Mouse (Mus musculus) neutrophil, adult 5-6 weeks (primary cell): ENCODE measurements around the gene Acsf3. TPM values are rescaled to one million over a fixed set of nuclear protein-coding genes. Genes with fewer than 3 reads are reported as not detected.
A peak's percentile ranks its signal among the peaks of the same experiment; 100 is the strongest.

Source experiments
- ATAC-seq: fragments of 151-379, 151-347 bp; 2 replicates; pipeline ENCODE4 v1.8.0; 2017; ENCODE audit warnings: mild to moderate bottlenecking, moderate TSS enrichment; ENCODE audit not compliant: insufficient number of reproducible peaks, poor library complexity, low FRiP score, severe bottlenecking; ENCODE audit errors: extremely low read depth
- total RNA-seq: library from RNA; stranded (forward); fragments of 200-1000 nt; gene quantifications from 2 replicates; pipeline ENCODE4 v1.2.3, GENCODE M21; 2017

The Acsf3 gene
- total RNA-seq, 1 experiment from 2014 or later, result 5.2 TPM

DNA sequence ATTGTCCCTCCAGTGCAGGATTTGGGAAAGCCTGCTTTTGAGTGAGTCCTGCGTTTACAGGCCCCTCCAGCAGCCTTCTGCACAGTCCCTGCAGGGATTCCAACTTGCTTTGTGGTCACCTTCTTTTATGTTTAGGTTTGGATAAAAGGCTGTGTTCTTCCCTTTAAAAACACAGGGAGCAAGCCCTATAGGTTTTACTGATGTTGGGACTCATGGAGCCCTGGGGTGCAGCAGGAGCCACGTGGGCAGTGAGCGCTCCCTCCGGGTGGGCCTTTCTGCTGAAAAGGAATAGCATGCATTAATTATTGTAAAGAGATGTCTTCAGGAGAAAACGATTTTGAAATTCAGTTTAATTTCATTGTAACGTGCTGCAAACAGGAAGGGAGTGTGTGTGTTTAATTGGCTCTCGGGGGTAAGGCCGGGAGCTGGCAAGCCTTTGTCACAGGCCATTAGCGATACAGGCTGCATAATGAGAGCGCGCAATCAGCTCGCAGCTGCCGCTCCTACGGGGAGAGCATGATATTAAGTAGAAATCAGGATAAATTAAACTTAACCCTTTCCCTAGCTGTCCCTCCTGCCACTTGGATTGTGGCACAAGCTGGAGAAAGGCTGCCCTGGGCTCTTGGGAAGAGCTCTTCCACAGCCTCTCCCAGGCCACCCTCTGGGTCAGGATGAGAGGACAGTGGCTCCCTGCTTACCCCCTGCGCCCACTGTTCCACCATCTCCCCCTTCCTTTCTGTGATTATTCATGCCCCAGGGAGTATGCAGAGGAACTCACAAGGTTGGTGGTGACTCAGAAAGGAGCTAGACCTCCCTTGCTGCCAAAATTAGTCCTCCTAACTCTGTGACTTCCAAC lies 28.8 kb downstream of the Acsf3 start:
- no peak for ATAC-seq

DNA sequence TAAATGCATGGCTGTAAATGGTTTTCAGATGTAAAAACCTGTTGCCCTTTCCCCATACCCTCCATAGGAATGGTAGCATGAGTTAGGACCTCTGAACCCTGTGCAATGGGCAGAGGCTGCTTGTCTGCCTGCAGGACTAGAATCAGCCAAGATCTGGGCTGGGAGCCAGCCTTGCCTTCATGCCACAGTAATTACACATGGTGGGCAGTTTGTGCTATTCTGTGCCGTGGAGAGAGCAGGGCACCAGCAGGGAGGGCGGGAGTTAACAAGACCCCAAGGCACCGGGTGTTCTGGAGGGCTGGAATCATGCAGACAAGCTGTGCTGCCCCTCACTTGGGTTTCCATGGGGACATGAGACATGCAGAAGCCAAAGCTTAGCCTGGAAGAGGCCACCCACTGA lies 30.1 kb downstream of the Acsf3 start:
- no peak for ATAC-seq

DNA sequence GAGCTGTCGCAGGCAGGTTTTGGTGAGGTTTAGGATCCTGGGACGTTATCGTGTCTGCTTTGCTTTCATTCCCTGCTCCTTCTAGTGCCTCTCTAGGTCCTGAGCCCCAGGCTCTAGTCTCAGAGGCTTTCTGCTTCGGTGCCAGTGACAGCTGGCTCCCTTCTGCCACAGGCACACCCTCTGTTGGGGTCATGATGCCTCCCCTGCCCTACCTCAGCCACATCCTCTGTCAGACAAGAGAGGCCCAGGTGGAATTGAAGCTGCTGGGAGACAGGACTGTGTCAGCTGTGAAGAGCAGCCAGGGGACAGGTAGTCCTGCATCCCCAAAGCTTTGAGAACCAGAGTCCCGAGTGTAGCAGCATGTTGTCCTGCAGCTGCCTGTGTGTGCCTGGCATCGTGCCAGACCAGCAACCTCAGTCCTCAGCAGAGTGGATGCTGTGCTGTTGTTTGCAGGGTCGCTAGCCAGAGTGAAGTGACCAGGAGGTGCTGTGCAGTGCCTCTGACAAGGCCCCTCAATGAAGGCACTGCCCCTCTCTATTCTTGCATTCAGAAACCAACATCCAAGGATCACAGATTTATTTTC lies 31.8 kb downstream of the Acsf3 start:
- ATAC-seq, result no peak

DNA sequence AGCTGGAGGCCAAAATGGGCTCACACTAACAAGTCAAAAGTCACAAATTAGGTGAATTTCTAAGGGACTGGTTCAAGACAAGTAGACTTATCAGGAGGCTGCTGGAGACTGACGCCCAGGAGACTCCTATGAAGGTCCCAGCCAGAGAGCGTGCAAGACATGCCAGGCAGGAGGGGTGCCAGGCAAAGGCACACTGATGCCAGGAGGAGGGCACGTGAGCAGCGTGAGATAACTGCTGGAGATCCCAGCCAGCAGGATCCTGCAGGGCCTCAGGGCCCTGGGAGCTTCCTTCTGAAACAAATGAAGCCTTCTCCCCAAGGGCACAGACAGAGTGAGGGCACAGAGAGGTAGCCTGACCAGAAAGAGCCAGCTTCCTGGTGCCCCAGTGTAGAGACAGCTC lies 32.6 kb downstream of the Acsf3 start:
- no peak for ATAC-seq

DNA sequence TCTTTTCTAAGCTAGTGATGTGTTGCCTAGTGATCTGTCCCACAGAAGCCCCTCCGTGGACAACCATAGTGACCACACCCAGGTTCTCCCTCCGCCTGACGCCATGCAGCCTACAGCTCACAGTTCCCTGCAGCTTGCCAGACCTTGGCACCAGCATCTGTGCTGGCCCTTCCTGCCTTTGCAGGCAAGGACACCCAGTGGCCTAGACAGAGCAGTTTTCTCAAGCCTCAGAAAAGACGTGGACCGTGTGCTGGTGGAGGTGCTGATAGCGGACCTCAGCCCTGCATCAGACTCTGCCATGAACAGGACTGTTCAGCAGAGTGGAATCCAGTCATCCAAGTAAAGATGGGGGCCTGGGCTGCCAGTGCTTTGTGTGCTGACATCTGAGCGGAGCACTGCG lies 35.1 kb downstream of the Acsf3 start:
- ATAC-seq, result no peak

DNA sequence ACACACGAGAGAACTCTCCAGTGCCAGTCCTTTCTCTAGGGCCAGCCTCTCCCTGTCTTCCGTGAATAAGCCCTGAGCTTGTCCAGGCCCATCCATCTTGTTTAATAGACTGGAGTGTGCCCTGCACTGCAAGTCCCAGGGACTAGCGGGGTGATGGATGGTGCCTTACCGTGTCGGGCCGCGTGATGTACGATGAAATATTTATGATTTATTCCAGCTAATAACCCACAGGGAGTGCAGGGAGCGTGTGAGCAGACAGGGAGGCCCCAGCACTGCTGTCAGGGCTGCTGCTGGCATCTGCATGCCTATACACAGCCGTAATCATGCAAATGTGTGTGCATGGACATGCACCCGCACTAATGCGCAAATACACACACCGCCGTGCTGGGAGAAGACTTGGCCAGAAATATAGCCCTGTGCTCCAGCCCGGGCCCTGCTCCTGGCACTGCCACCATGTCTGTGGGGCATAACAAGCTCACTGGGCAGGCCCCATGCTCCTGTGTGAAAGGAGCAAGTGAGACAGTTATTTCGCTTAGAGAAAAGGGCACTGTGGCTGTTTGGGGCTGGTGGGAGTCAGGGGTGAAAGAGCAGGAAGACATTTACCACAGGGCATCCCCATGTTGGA lies 36.7 kb downstream of the Acsf3 start:
- no peak for ATAC-seq

DNA sequence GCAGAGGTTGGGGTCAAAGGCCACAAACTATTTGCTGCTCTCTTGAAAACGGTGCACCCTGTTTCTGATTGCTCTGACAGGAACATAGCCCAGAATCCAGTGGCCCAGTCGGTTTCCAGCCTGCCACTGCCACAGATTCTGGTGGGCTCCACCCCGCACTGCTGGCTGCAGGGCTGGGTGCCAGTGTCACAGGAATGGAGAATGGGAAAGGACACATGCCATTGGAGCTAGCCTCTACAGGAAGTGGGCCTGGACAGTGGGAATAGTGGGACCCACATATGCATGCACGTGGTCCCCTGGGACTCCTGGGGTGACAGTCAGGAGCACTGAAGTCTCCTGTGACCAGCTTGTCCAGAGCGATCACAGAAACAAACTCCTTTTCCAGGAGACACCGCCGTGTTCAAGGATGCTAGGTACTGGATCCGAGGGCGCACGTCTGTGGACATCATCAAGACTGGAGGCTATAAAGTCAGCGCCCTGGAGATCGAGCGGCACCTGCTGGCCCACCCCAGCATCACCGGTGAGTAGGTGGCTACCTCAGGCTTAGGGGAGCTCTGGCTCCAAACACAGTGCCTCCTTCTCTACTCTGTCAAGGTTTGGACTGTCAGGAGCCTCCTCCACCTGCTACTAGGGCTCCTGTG lies 37.4 kb downstream of the Acsf3 start:
- ATAC-seq, result peak; percentile 28; the same call in 1 of the 2 replicates

DNA sequence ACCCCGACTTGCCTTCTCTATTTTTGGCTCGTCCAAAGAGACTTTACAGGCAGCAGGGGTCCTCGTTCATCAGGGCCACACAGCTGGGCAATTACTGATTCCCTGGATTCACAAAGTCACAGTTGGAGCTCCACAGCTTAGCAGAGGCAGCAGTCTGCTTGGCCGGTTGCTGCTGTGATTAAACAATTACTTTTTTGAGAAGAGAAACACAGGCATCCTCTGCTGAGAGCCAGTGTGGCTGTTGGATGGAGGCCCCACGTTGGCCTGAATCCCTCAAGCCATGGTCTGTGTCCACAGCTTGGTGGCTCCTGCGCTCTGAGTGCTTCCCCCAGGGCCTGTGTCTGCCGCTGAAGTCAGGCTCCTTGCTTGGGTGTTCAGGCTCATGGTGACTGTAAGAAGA lies 39.3 kb downstream of the Acsf3 start:
- ATAC-seq, result no peak

DNA sequence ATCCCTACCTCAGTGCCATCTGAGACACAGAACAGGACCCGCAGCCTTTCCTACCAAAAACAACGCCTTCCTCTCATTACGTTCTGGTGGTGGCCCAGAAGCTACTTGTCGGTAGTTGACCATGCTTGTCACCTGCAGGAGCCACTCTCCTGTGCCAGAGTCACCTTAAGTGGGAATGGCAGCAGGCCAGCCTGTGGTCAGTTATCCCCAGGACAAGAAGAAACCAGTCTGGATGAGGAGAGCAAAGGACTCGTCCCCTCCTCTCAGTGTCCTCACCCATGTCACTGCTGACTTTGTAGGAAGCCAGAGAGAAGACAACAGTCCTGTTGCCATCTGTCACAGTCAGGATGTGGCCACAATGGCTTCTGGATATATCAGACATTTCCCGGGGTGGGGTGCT lies 41.7 kb downstream of the Acsf3 start:
- no peak for ATAC-seq

DNA sequence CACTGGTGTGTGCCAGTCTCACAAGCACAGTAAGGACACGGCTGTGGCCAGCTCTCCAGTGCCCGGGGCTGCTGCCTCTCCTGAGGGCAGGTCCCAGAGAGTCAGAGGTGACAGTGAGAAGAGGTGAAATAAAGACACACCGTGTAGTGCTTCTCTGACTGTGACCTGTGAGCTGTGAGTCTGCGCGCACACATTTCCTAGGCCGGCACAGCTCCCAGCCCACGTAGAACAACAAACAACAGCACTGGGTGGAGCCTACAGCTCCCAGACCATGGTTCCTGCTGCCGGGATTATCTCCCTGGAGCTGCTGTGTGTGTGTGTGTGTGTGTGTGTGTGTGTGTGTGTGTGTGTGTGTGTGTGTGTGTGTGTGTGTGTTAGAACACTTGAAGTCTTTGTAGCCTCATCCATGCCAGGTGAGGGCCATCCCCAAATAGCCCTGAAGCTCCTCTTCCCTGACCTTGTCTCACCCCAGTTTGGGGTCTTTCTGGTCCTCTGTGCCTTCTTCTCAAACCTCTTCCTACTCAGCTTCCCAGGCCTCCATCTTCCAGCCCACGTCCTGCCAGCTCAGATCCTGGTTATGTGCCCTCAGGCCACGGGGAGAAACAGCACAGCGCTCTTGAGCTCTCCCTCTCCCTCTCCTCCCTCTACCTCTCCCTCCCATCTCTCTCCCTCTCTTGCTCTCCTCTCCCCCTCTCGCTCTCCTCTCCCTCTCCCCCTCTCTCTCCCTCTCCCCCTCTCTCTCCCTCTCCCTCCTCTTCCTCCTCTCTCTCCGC lies 42.6 kb downstream of the Acsf3 start:
- no peak for ATAC-seq

DNA sequence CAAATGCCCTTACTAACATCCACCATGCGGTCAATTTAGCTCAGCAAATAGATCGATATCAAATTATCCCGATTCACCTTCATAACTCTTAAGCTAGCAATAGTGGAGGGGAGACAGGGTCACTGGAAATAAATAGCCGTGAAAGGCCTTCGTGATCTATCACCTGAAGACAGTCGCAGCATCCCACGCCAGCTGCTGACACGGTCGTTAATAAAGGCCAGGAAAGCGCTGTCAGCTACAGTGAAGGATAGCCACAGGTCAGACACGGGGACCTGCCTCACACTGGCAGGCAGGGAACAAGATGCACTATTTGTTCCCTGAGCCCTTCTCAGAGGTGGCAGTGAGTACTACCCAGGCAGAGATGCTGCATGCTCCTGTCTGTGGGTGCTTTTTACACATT lies 44.5 kb downstream of the Acsf3 start:
- no peak for ATAC-seq

DNA sequence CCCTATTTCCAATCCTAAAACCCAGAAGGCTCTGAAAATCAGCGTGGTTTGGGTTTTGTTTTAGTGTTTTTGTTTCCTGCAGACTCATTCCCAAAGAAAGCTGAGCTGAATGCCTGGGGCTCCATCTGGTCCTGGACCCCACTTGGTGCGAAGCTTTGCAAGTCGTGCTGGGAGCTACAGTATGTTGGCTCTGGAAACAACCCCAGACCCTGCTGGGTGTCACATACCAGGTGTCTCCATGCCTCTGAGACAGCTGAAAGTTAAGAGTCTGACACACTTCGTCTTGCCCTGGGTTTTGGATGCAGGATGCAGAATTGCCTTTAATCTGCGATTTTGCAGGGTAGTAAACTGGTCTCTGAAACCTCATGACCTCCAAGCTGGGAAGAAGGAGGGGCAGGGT lies 49.3 kb downstream of the Acsf3 start:
- no peak for ATAC-seq

DNA sequence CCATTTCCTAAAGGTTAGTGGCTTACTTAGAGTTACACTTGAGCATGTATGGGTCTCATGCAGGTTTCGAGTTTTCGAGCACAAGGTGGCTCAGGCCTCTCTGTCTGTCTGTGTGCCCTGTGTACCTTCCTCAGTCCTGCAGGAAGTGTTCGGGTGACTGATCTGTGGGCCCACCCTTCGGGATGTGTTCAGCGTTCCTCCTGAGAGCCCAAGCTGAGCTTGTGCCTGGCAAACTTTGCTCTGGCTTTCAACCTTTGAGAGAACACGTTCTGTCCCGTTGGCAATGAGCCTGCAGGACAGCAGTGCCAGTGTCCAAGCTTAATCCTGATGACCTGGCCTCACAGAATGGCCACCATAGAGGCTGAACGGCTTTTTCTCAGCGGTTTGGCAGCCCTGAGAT lies 49.7 kb downstream of the Acsf3 start:
- ATAC-seq, result no peak

DNA sequence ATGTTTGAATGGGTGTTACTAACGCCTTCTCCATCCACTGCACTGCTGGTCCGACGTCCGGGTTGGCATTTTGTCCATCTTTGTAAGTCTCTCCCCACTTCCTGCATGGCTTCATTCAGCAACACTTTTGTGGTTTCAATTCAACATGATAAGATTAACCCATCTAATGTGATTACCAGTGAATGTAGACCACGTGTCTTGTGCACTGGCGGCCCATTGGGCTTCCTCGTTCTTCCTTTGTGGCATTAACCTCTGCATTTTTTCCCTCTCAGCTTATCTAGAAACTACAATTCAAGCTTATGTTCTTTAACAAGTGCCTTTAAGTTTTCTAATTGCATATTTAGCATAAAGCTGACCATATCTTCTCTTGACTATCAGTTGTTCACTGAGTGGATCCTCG lies 50.1 kb downstream of the Acsf3 start:
- no peak for ATAC-seq

DNA sequence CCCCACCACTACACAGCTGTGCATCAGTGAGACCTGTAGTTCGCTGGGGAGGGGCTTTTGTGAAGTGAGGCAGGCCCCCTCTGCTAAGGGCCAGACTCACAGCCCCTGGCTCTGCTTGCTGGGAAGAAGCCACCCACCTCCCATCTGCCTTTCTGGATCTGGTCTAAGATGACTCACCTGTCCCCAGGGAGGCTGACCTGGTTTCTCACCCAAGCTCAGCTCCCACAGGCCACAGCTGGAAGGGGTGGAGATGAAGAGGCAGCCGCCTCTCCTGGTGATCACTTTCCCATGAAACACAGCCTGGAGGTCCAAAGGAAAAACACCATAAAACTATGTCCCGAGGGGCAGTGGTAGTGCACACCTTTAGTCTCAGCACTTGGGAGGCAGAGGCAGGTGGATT lies 54.1 kb downstream of the Acsf3 start:
- ATAC-seq, result no peak

DNA sequence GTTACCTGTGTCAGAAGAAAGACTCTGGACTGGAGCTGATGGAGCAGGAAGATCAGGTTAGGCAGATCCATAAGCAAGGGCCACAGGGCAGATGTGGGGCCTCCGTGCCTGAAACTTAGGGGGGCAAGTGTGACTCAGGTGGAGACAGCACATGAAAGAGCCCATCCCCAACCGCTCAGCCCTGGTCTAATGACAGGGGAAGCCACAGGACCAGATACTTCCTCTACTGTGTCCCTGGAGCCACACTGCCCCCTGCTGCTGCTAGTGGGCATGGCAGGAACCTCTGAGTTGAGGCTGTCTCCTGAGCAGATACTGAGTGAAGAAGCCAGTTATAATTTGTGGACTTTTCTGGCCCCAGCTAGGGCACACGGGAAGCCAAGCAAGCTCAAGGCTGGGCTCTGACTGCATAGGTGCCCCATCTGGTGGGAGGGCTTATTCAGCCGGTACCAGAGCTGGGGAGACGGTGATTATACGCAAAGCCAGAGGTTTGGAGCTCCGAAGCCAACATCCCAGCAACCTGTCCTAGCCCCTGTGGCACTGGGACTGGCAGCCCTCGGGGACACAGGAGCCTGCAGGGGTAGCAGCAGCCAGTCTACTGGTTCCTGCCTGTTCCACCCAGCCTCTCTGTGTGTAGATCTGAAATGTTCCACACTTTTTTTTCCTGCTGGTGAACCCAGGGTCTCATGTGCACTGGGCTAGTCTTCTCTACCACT lies 55.2 kb downstream of the Acsf3 start:
- peak; percentile 83 for ATAC-seq

DNA sequence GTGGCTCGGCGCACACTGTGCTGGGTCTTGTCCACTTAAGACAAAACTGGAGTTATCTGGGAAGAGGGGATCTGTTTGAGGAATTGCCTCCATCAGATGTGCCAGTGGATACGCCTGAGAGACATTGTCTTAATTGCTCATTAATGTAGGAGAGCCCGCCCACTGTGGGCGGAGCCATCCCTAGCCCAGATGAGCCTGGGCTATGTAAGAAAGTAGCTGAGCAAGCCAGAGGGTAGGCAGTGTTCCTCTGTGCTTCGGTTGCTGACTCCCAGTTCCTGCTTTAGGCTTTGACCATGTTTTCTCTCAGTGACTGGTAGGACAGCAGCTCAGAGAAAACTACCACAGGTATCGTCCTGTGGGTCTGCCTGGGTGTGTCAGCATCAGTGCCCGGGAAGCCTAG lies 59.1 kb downstream of the Acsf3 start:
- no peak for ATAC-seq

DNA sequence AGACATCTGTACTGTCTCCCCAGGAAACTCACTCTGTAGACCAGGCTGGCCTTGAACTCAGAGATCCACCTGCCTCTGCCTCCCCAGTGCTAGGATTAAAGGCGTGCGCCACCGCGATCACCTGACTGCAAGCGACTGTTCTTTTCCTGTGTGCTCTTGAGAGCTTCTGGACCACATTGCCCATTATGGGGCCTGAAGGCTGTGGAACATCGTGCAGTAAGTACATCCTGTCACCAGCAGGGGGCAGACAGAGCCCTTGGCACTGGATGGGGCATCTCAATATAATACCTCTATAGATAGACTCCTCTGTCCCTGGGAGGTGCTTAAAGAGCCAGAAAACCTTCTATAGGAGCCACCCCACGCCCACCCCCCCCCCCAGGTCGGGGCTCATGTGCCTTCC lies 59.7 kb downstream of the Acsf3 start:
- ATAC-seq, result peak; percentile 76

DNA sequence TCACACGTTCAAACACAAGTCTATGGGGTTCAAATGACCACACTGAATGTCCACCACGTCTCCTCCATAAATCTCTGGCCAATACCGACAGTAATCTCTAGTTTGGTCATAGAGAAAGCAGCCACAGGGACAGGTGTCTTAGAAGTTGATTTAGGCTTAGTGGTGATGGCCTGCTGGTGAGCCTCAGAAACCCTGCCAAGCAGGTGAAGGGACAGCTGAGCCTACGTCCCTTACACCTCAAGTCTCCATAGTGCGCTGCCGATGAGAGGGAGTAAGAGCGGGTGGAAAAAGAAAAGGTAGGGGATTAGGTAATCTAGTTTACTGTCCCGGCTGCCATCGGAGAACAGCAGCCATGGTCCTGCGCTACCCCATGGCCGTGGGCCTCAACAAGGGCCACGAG lies 60.9 kb downstream of the Acsf3 start:
- ATAC-seq, result no peak
